Mouse (Mus musculus) limb, embryonic 14.5 days (tissue): Measurements from ENCODE around the gene Fam129a. TPM values are rescaled to one million over a fixed set of nuclear protein-coding genes. Genes with fewer than 3 reads are reported as not detected.
"Not testable (repeated sequence)": the region's sequence is repeated elsewhere in the genome, so short reads cannot be mapped to it uniquely, and the experiment has no call there.

ENCODE experiments used
- ATAC-seq: fragments of 200-750 bp; cut with Nextera tagmentation; 2 replicates; pipeline ENCODE4 v1.8.0; 2017; ENCODE audit warnings: low read depth, moderate number of reproducible peaks, moderate TSS enrichment; ENCODE audit not compliant: low FRiP score
- DNase-seq: peaks from one replicate; pipeline ENCODE4 v3.0.0-alpha.2; 2015; ENCODE audit warnings: low spot score
- H3K27ac ChIP-seq: fragments of 300-500 bp; sonication (generic); replicated peaks from 2 replicates; pipeline ENCODE4 v1.5.1; 2014; ENCODE audit warnings: low read depth, mild to moderate bottlenecking, low read length, moderate library complexity, mixed read lengths
- H3K27me3 ChIP-seq: fragments of 300-500 bp; sonication (generic); 2 replicates; pipeline ENCODE4 v1.6.1; 2014; ENCODE audit warnings: low read length, mixed read lengths; ENCODE audit not compliant: control insufficient read depth, insufficient read depth
- H3K36me3 ChIP-seq: fragments of 300-500 bp; sonication (generic); 2 replicates; pipeline ENCODE4 v1.6.1; 2014; ENCODE audit warnings: mild to moderate bottlenecking, low read length, moderate library complexity, mixed read lengths; ENCODE audit not compliant: control insufficient read depth, insufficient read depth
- H3K4me1 ChIP-seq: fragments of 300-500 bp; sonication (generic); 2 replicates; pipeline ENCODE4 v1.6.1; 2014; ENCODE audit warnings: antibody characterized with exemption, low read length, mixed read lengths; ENCODE audit not compliant: control insufficient read depth, insufficient read depth
- H3K4me2 ChIP-seq: fragments of 300-500 bp; sonication (generic); replicated peaks from 2 replicates; pipeline ENCODE4 v1.6.1; 2014; ENCODE audit warnings: low read depth, mild to moderate bottlenecking, low read length, moderate library complexity; ENCODE audit not compliant: severe bottlenecking
- H3K4me3 ChIP-seq: fragments of 300-500 bp; sonication (generic); replicated peaks from 2 replicates; pipeline ENCODE4 v1.5.1; 2014; ENCODE audit warnings: low read length
- H3K9ac ChIP-seq: fragments of 300-500 bp; sonication (generic); 2 replicates; pipeline ENCODE4 v1.6.1; 2014; ENCODE audit warnings: mild to moderate bottlenecking, low read depth, low read length, moderate library complexity; ENCODE audit not compliant: severe bottlenecking
- H3K9me3 ChIP-seq: fragments of 300-500 bp; sonication (generic); 2 replicates; pipeline ENCODE4 v1.6.1; 2016; ENCODE audit warnings: low read length; ENCODE audit not compliant: control insufficient read depth
- POLR2A ChIP-seq: fragments of 200-500 bp; IDR thresholded peaks from 2 replicates; pipeline ENCODE4 v1.8.0; 2012; ENCODE audit warnings: inconsistent platforms, mild to moderate bottlenecking, moderate library complexity, borderline replicate concordance; ENCODE audit not compliant: insufficient read depth, insufficient read length; ENCODE audit errors: extremely low read depth
- WGBS: fragments of 180-500 bp; shearing (Covaris S2); extraction: QIAGEN DNeasy Blood & Tissue Kit; methylation state at CpG from one replicate; pipeline ENCODE4 v1.1.7; 2014; 5-methylcytosine and 5-hydroxymethylcytosine counted together
- polyA plus RNA-seq, 2 experiments: library from polyadenylated mRNA; depleted of rRNA in 1 of 2; stranded (reverse) in 1 of 2; unstranded in 1 of 2; fragments of >200 nt; fragmentation: Nextera tagmentation in 1 of 2; extraction: Ambion mirVana in 1 of 2; gene quantifications; 2 replicates each; pipeline versions ENCODE4 v1.2.1 to v1.2.3; 2012 to 2014

Fam129a gene
- polyA plus RNA-seq, 2 experiments: 11.1 to 14.7 TPM

- no peak for ATAC-seq
- Histone ChIP-seq H3K4me1 (no peaks in the 10 kb centered on the region), H3K9me3 (no peaks in the 10 kb centered on the region), H3K36me3 (no peaks in the 10 kb centered on the region), H3K9ac (no peak overlapping the region), H3K27ac (no peak overlapping the region), H3K4me3 (no peak overlapping the region), H3K27me3 (no peaks in the 10 kb centered on the region), H3K4me2 (no peak overlapping the region)
- WGBS: 77% methylated on average over 4 of the region's 4 CpGs
- DNase-seq: no peak
- TF ChIP-seq POLR2A: no peak
Measured at GRCm38 (mm10) chr1:151723771-151724170, 152.8 kb downstream of the Fam129a start.

GRCm38 (mm10) chr1:151725590-151725989 lies 154.6 kb downstream of the Fam129a start:
- H3K36me3 ChIP-seq: no peaks in the 10 kb centered on the region
- DNase-seq: no peak
- TF ChIP-seq POLR2A: no peak
- no peak overlapping the region for H3K9ac ChIP-seq
- H3K4me1 ChIP-seq: no peaks in the 10 kb centered on the region
- no peaks in the 10 kb centered on the region for H3K27me3 ChIP-seq
- WGBS: 72% methylated on average over 2 of the region's 2 CpGs
- ATAC-seq: no peak
- no peak overlapping the region for H3K27ac ChIP-seq
- no peaks in the 10 kb centered on the region for H3K9me3 ChIP-seq
- no peak overlapping the region for H3K4me3 ChIP-seq
- no peak overlapping the region for H3K4me2 ChIP-seq

- no peak overlapping the region for H3K4me3 ChIP-seq
- no peaks in the 10 kb centered on the region for H3K27me3 ChIP-seq
- no peak for TF ChIP-seq POLR2A
- no peaks in the 10 kb centered on the region for H3K9me3 ChIP-seq
- H3K4me1 ChIP-seq: no peaks in the 10 kb centered on the region
- H3K27ac ChIP-seq: no peak overlapping the region
- H3K4me2 ChIP-seq: no peak overlapping the region
- no peak for DNase-seq
- 89% methylated on average over 6 of the region's 6 CpGs for WGBS
- H3K36me3 ChIP-seq: no peaks in the 10 kb centered on the region
- ATAC-seq: no peak
- no peak overlapping the region for H3K9ac ChIP-seq
Measured at GRCm38 (mm10) chr1:151726358-151726757, 155.4 kb downstream of the Fam129a start.

GRCm38 (mm10) chr1:151728141-151728540 lies 157.2 kb downstream of the Fam129a start:
- H3K9ac ChIP-seq: no peak overlapping the region
- no peak for ATAC-seq
- WGBS: 88% methylated on average over 4 of the region's 4 CpGs
- no peaks in the 10 kb centered on the region for H3K9me3 ChIP-seq
- H3K36me3 ChIP-seq: no peaks in the 10 kb centered on the region
- no peak for TF ChIP-seq POLR2A
- no peak for DNase-seq
- no peak overlapping the region for H3K4me2 ChIP-seq
- no peak overlapping the region for H3K27ac ChIP-seq
- no peaks in the 10 kb centered on the region for H3K27me3 ChIP-seq
- no peaks in the 10 kb centered on the region for H3K4me1 ChIP-seq
- no peak overlapping the region for H3K4me3 ChIP-seq

GRCm38 (mm10) chr1:151737146-151737545 lies 166.2 kb downstream of the Fam129a start:
- Histone ChIP-seq H3K36me3 (no peaks in the 10 kb centered on the region), H3K4me3 (no peak overlapping the region), H3K9ac (no peak overlapping the region), H3K27ac (no peak overlapping the region), H3K9me3 (no peaks in the 10 kb centered on the region), H3K27me3 (no peaks in the 10 kb centered on the region), H3K4me1 (no peaks in the 10 kb centered on the region), H3K4me2 (no peak overlapping the region)
- ATAC-seq (no peak), DNase-seq (no peak)
- 75% methylated on average over 2 of the region's 2 CpGs for WGBS
- no peak for TF ChIP-seq POLR2A

GRCm38 (mm10) chr1:151741199-151741621 lies 170.2 kb downstream of the Fam129a start:
- Histone ChIP-seq H3K9me3 (no peaks in the 10 kb centered on the region), H3K27me3 (no peaks in the 10 kb centered on the region), H3K4me3 (no peak overlapping the region), H3K36me3 (no peaks in the 10 kb centered on the region), H3K4me1 (no peaks in the 10 kb centered on the region), H3K27ac (no peak overlapping the region), H3K4me2 (no peak overlapping the region), H3K9ac (no peak overlapping the region)
- no peak for TF ChIP-seq POLR2A
- 89% methylated on average over 7 of the region's 7 CpGs for WGBS
- DNase-seq (no peak), ATAC-seq (no peak)

GRCm38 (mm10) chr1:151749894-151750293 lies 178.9 kb downstream of the Fam129a start:
- not testable (repeated sequence) for H3K36me3 ChIP-seq, H3K9ac ChIP-seq

More at GRCm38 (mm10) chr1:151749894-151750293, 178.9 kb downstream of the Fam129a start:
- ATAC-seq, H3K27ac ChIP-seq, H3K4me2 ChIP-seq, DNase-seq, H3K27me3 ChIP-seq, H3K4me3 ChIP-seq, H3K4me1 ChIP-seq, H3K9me3 ChIP-seq: not testable (repeated sequence)
- WGBS: 96% methylated on average over 2 of the region's 2 CpGs
